Mouse (Mus musculus): Measurements from ENCODE around the gene Rps12. TPM values are rescaled to one million over a fixed set of nuclear protein-coding genes. Genes with fewer than 3 reads are reported as not detected.

Rps12 gene
- total RNA-seq (2012; rRNA removed) = 5,370 and 5,608 TPM in 2 replicates
- 1,000 to 10,000 TPM in 1 of 2 experiments, 100 to 1,000 TPM in 1; 135 to 1,493 TPM for polyA plus RNA-seq (2012; ENCODE audit: insufficient read depth in 1 of 2, insufficient read length in 2 of 2, low read depth in 1 of 2, low replicate concordance in 2 of 2, missing spikeins in 1 of 2)

DNA sequence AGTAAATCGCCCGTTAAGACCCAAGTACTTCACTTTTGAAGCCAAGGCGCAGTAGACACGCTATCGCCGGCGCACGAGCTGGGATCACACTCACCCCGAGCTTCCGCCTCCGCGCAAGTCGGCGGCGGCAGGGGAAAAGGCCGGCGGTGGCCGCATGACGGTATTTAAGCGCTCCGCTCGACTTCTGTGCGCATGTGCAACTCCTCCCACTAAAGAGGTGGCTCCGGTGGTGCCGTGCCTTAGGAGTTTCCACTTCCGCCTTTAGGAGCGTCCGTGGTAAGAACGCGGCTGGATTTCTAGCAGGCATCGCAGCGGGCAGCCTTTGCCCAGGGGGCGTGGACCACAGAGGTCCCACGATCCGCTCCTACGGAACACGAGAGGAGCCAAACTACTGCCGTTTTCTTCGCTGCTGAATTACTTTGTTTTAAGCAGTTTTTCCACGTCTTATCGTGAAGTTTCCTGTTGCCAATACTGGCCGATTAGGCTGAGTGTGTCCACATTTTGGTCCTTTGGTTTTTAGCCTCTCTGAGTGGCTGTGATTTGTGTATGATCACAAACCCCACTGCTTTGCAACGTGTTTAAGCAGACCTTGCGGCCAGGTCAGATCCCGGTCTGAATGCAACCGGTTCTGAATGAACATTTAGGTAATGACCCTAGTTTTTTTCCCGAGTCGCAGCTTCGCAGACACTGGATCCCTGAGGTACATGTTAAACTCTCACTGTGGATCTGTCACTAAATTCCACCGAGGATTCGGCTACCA is at the start of gene Rps12:
Gene Rps12, minus strand, starts transcription at position 214 of the 760 bp plus-strand sequence.
- Histone ChIP-seq H3K36me3 (ENCODE audit: control insufficient read depth in 1 of 2, insufficient read depth in 2 of 2, low read length in 2 of 2) (peaks cover 7 to 29% of the 10 kb centered on the region in 2 experiments), H3K27ac (ENCODE audit: control insufficient read depth, low read depth, low read length) (peak within 1 kb of the TSS; percentile 98), H3K79me2 (ENCODE audit: control insufficient read depth, insufficient read depth, low read length, poor library complexity) (peaks cover 30% of the 10 kb centered on the region), H3K27me3 (ENCODE audit: control insufficient read depth in 1 of 2, insufficient read depth in 2 of 2, low read length in 2 of 2) (no peaks in the 10 kb centered on the region), H3K9ac (ENCODE audit: control insufficient read depth, low read depth, low read length, poor library complexity, severe bottlenecking) (peak within 1 kb of the TSS; percentile 98), H3K9me3 (replicated peaks; ENCODE audit: insufficient read depth, low read length) (no peaks in the 10 kb centered on the region), H3K4me1 (ENCODE audit: control insufficient read depth in 1 of 2, insufficient read depth in 2 of 2, low read length in 2 of 2) (peaks cover 0 to 12% of the 10 kb centered on the region in 2 experiments; a peak in 2 of 4 replicates), H3K4me3 (ENCODE audit: control insufficient read depth in 1 of 2, insufficient read depth in 1 of 2, low read depth in 2 of 2, low read length in 2 of 2) (peak within 1 kb of the TSS; percentile 62 to 97)
- no peak for TF ChIP-seq HCFC1 (IDR thresholded peaks at IDR 0.05; ENCODE audit: low read depth, low read length)
- no peak for TF ChIP-seq SMC3 (IDR thresholded peaks at IDR 0.05; ENCODE audit: low read depth, low read length)
- 0 out of 6 replicates have a peak, but pooled peaks of 1 of the 3 experiments have one; percentile 4 for TF ChIP-seq CTCF (IDR thresholded peaks at IDR 0.05 in 2 of 3, conservative IDR thresholded peaks at IDR 0.05 in 1 of 3; ENCODE audit: control insufficient read depth in 1 of 3, insufficient read depth in 1 of 3, low read depth in 2 of 3, low read length in 3 of 3, poor library complexity in 1 of 3, severe bottlenecking in 1 of 3)
- peak; percentile 98 for TF ChIP-seq TBP (IDR thresholded peaks at IDR 0.05; ENCODE audit: low read depth, low read length)
- TF ChIP-seq POLR2A (IDR thresholded peaks at IDR 0.05; ENCODE audit: control insufficient read depth in 1 of 2, insufficient read depth in 1 of 2, low read depth in 1 of 2, low read length in 2 of 2, poor library complexity in 1 of 2) = peak; percentile 77 to 97; a peak in 3 of 4 replicates
- no peak for TF ChIP-seq NRF1 (IDR thresholded peaks at IDR 0.05; ENCODE audit: insufficient read depth, low read depth, low read length, poor library complexity, severe bottlenecking)
- peak; percentile 94; the same call in 1 of the 2 replicates for TF ChIP-seq POLR2AphosphoS5 (IDR thresholded peaks at IDR 0.05; ENCODE audit: borderline replicate concordance, low read depth, low read length)
- DNase-seq (ENCODE audit: low read depth, low spot score) = peak; percentile 98

DNA sequence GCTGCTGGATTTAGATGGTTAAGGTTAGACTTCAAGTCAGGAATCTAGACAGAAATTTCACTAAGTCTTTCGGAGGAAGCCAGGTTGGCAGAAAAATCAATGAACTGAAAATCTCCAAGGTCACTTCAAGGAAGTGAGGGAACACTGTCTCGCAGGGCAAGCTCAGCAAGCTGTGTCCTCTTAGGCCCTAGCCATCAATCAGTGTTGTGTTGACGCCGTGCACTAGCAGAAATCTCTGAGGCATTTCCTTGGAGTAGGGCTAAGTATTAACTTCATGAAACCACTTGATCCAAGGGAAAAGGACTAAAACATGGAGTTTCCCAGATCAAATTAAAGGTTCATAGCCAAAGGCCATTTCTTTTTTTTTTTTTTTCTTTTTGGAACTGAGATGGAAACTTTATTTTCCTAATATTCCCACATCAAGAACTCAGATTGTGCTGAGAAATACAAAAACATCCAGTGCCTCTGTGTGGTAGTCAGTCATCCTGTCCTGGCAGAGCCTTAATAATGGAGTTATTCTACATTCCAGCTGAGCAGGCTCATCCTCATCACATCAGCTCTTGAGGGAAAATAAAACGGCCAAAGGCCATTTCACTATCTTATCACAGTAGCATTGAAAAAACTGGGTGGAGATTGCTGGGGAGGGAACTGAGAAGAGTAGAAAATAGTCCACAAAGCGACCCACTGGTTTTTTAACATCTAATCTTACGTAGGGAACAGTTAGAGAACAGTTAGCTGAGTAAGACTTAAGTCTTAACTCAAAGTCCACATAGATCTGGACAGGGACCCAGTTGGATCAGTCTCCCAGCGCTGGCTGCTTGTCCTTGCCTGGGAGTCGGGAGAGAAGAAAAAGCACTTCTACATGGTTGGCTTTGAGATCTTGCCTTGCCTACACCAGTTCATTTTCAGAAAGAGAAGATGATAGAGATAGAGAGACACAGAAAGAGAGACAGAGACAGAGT is 49.2 kb upstream of the Rps12 start:
- Histone ChIP-seq H3K4me3 (ENCODE audit: control insufficient read depth in 1 of 2, insufficient read depth in 1 of 2, low read depth in 2 of 2, low read length in 2 of 2) (no peak overlapping the region), H3K4me1 (ENCODE audit: control insufficient read depth in 1 of 2, insufficient read depth in 2 of 2, low read length in 2 of 2) (no peaks in the 10 kb centered on the region), H3K36me3 (ENCODE audit: control insufficient read depth in 1 of 2, insufficient read depth in 2 of 2, low read length in 2 of 2) (no peaks in the 10 kb centered on the region), H3K27me3 (ENCODE audit: control insufficient read depth in 1 of 2, insufficient read depth in 2 of 2, low read length in 2 of 2) (peaks cover 0 to 1% of the 10 kb centered on the region in 2 experiments; a peak in 1 of 4 replicates), H3K9ac (ENCODE audit: control insufficient read depth, low read depth, low read length, poor library complexity, severe bottlenecking) (no peak overlapping the region), H3K9me3 (replicated peaks; ENCODE audit: insufficient read depth, low read length) (no peaks in the 10 kb centered on the region), H3K79me2 (ENCODE audit: control insufficient read depth, insufficient read depth, low read length, poor library complexity) (no peaks in the 10 kb centered on the region), H3K27ac (ENCODE audit: control insufficient read depth, low read depth, low read length) (no peak overlapping the region)
- DNase-seq (ENCODE audit: low read depth, low spot score) = no peak
- TF ChIP-seq CHD2 (IDR thresholded peaks at IDR 0.05; ENCODE audit: low read length) (no peak), MYB (IDR thresholded peaks at IDR 0.05; ENCODE audit: low read depth, low read length) (no peak), MXI1 (IDR thresholded peaks at IDR 0.05; ENCODE audit: low read depth, low read length) (no peak), HCFC1 (IDR thresholded peaks at IDR 0.05; ENCODE audit: low read depth, low read length) (no peak), USF2 (IDR thresholded peaks at IDR 0.05; ENCODE audit: borderline replicate concordance in 1 of 2, insufficient read depth in 1 of 2, low read depth in 1 of 2, low read length in 2 of 2) (no peak), UBTF (IDR thresholded peaks at IDR 0.05; ENCODE audit: borderline replicate concordance, insufficient read depth, low read depth, low read length) (no peak), POLR2A (IDR thresholded peaks at IDR 0.05; ENCODE audit: control insufficient read depth in 1 of 2, insufficient read depth in 1 of 2, low read depth in 1 of 2, low read length in 2 of 2, poor library complexity in 1 of 2) (no peak), GATA1 (IDR thresholded peaks at IDR 0.05; ENCODE audit: low read depth, low read length) (no peak), ZMIZ1 (IDR thresholded peaks at IDR 0.05; ENCODE audit: low read depth, low read length) (no peak)
